Mouse (Mus musculus) testis, adult 2 months (tissue): ENCODE data around the gene Cd3g.

Experiments used
- CTCF ChIP-seq: fragments of 200-500 bp; IDR thresholded peaks from 2 replicates; pipeline ENCODE4 v1.5.1; 2012; ENCODE audit warnings: low read depth, mild to moderate bottlenecking, inconsistent platforms, low read length, moderate library complexity; ENCODE audit not compliant: control insufficient read depth, insufficient read depth, insufficient replicate concordance
- POLR2A ChIP-seq: fragments of 200-500 bp; IDR thresholded peaks from 2 replicates; pipeline ENCODE4 v1.6.1; 2012; ENCODE audit warnings: low read depth, mild to moderate bottlenecking, inconsistent platforms, low read length, moderate library complexity; ENCODE audit not compliant: control insufficient read depth

DNA sequence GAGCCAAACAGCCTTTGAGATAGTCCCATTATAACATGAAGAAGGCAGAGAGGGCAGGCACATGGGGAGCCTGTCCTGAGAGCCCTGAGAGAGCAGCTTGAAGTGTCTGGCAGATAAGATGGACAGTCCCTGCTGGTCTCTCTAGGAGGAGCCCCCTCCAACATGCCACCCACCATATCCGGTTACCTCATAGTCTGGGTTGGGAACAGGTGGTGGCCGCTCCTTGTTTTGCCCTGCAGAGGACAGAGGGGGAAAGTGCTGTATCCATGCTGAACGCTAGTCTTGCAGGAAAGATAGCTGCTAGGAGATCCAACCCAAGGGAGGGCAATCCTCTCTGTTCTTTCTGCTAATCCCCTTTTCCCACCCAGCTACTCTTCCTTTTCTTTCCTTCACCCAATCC is 20.0 kb upstream of the Cd3g start:
- TF ChIP-seq CTCF: no peak
- TF ChIP-seq POLR2A: no peak
